Mouse (Mus musculus): Measurements from ENCODE around the gene Rarg. TPM values are rescaled to one million over a fixed set of nuclear protein-coding genes. Genes with fewer than 3 reads are reported as not detected.

Gene Rarg
- polyA plus RNA-seq, 1 experiment: 0.09 TPM

GRCm38 (mm10) chr15:102279783-102280520 lies 22.6 kb upstream of the Rarg start:
- peaks cover 52% of the 10 kb centered on the region for H3K4me1 ChIP-seq (ENCODE audit: control insufficient read depth)
- TF ChIP-seq GATA1 (IDR thresholded peaks at IDR 0.05; ENCODE audit: low read length) (no peak), TAL1 (IDR thresholded peaks at IDR 0.05; ENCODE audit: low read length) (no peak)

DNA sequence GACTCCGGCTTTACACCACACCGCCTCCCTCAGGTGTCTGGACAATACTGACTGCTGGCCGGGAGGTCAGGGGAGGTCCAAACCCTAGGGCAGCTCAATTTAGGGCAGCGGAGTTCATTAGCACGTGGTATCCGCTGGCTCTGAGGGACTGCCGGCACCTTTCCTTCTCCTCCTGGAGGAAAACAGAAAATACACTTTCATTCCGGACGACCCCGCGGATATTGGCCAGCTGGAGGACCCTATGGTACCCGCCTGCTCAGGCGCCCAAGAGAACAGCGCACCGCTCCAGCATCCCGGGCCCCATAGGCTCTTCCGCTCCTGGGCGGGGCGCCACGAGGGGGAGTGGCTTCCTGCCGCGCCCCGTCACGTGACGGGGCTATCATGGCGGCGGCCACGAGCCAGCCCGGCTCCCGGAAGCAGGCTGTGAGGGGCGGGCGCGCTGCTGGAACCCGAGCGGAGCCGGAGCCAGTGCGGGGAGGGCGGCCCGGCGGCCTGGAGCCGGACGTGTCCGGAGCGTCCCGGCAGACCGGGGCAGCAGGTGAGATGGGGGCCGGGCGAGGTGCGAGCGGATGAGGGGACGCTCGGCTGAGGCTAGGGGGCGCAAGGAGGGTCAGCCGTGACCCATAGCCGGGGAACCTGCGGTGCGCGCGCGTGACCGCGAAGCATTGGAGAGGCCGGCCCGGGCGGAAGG lies 21.9 kb upstream of the Rarg start, which contains the start of gene Mfsd5:
TSS of gene Mfsd5 (plus strand) at position 363 of the 691 bp plus-strand sequence.
- peaks cover 50% of the 10 kb centered on the region for H3K4me1 ChIP-seq (ENCODE audit: control insufficient read depth)

More at GRCm38 (mm10) chr15:102279783-102280520, 22.6 kb upstream of the Rarg start:
- peaks cover 24% of the 10 kb centered on the region for H3K36me3 ChIP-seq (ENCODE audit: control insufficient read depth)
- H3K4me3 ChIP-seq (replicated peaks): peak overlapping the region; percentile 82
- H3K9me3 ChIP-seq (ENCODE audit: control insufficient read depth, low read length): no peaks in the 10 kb centered on the region
- no peaks in the 10 kb centered on the region for H3K27me3 ChIP-seq (ENCODE audit: control insufficient read depth)

DNA sequence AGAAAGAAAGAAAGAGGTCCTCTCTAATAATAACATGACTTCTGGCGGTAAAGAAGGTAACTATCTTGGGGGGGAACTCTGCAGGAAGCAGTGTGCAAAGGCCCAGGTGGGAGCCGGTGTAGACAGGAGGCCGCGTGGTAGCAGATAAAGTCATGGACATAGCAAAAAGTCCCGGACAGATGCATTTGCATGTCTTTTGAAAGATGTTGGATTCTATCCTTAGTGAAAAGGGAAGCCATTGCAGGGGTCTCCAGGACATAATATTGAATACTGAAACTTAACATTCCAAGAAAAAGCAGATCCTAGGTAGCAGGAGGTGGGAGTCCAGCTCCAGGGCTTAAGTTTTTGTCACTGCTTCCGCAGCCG lies 21.4 kb upstream of the Rarg start:
- peaks cover 24% of the 10 kb centered on the region for H3K36me3 ChIP-seq (ENCODE audit: control insufficient read depth)
- peaks cover 46% of the 10 kb centered on the region for H3K4me1 ChIP-seq (ENCODE audit: control insufficient read depth)
- TF ChIP-seq TAL1 (IDR thresholded peaks at IDR 0.05; ENCODE audit: low read length): no peak
- TF ChIP-seq GATA1 (IDR thresholded peaks at IDR 0.05; ENCODE audit: low read length): no peak
- H3K27me3 ChIP-seq (ENCODE audit: control insufficient read depth): peaks cover 3% of the 10 kb centered on the region
- peak overlapping the region; percentile 82 for H3K4me3 ChIP-seq (replicated peaks)
- no peaks in the 10 kb centered on the region for H3K9me3 ChIP-seq (ENCODE audit: control insufficient read depth, low read length)

More for the DNA sequence above, 21.9 kb upstream of the Rarg start, which contains the start of gene Mfsd5:
- TF ChIP-seq TAL1 (IDR thresholded peaks at IDR 0.05; ENCODE audit: low read length): no peak
- no peak for TF ChIP-seq GATA1 (IDR thresholded peaks at IDR 0.05; ENCODE audit: low read length)
- Histone ChIP-seq H3K4me3 (replicated peaks) (peak within 1 kb of the TSS; percentile 82), H3K36me3 (ENCODE audit: control insufficient read depth) (peaks cover 24% of the 10 kb centered on the region), H3K9me3 (ENCODE audit: control insufficient read depth, low read length) (no peaks in the 10 kb centered on the region), H3K27me3 (ENCODE audit: control insufficient read depth) (peaks cover under 1% of the 10 kb centered on the region; the same call in 1 of the 2 replicates)

DNA sequence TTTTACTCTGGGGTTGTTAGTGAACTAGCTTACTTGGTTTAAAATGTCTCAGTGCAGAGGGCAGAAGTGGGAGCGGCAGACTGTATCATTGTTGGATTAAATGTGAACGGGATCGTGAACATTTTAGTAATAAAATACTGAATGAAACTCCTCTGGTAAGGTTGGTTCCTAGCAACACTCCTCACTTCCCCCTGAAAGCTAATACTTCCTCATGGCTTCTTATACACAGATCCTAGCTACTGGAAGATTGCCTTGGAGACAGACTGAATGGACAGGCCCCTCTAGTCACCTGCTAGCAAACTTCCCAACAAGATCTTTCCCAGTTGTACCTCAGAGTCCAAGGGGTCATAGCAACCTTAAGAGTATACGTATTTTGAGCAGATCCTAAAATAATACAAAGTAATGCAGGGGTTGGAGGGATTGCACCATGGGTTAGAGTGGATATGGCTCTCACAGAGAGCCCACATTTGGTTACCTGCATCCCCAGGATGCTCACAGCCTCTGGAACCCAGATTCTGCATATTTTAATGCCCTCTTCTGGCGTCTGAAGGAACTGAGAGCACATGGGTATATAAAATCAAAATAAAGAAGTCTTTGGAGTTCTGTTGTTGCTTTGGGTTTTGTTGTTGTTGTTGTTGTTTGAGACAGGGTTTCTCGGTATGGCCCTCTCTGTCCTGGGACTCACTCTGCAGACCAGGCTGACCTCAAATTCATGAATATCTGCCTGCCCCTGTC lies 16.8 kb upstream of the Rarg start:
- H3K9me3 ChIP-seq (ENCODE audit: control insufficient read depth, low read length): no peaks in the 10 kb centered on the region
- H3K27me3 ChIP-seq (ENCODE audit: control insufficient read depth): peaks cover 40% of the 10 kb centered on the region
- H3K36me3 ChIP-seq (ENCODE audit: control insufficient read depth): no peaks in the 10 kb centered on the region
- TF ChIP-seq GATA1 (IDR thresholded peaks at IDR 0.05; ENCODE audit: low read length): no peak
- no peak for TF ChIP-seq TAL1 (IDR thresholded peaks at IDR 0.05; ENCODE audit: low read length)
- peaks cover 9% of the 10 kb centered on the region for H3K4me1 ChIP-seq (ENCODE audit: control insufficient read depth)
- no peak overlapping the region for H3K4me3 ChIP-seq (replicated peaks)

DNA sequence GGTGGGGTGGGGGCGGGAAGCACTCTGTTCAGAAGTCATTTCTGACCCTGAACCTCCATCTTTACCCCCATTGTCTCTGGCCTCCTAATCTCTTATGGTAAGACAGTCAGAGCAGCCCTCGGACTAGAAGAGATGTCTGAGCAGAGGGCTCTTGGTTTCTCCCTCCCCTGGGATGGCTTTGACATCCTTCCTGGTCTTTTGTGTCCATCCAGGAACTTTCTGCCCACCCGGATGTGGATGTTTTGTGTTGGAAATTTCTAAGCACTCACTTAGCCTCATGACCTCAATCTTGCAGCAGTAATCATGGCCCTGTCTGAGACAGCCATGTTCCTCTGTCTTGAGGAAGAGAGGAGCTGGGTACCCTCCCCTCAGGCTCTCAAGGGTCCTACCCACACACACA lies 14.1 kb upstream of the Rarg start:
- Histone ChIP-seq H3K36me3 (ENCODE audit: control insufficient read depth) (no peaks in the 10 kb centered on the region), H3K9me3 (ENCODE audit: control insufficient read depth, low read length) (no peaks in the 10 kb centered on the region), H3K27me3 (ENCODE audit: control insufficient read depth) (peaks cover 44% of the 10 kb centered on the region), H3K4me3 (replicated peaks) (no peak overlapping the region), H3K4me1 (ENCODE audit: control insufficient read depth) (peaks cover 2% of the 10 kb centered on the region; the same call in 1 of the 2 replicates)
- TF ChIP-seq GATA1 (IDR thresholded peaks at IDR 0.05; ENCODE audit: low read length) (no peak), TAL1 (IDR thresholded peaks at IDR 0.05; ENCODE audit: low read length) (no peak)

GRCm38 (mm10) chr15:102270274-102270960 lies 13.1 kb upstream of the Rarg start, which contains the start of gene Gm9918:
Gm9918 (plus strand) TSS chr15:102270563.
- Histone ChIP-seq H3K27me3 (ENCODE audit: control insufficient read depth) (peaks cover 46% of the 10 kb centered on the region), H3K4me1 (ENCODE audit: control insufficient read depth) (peaks cover 2% of the 10 kb centered on the region; the same call in 1 of the 2 replicates), H3K36me3 (ENCODE audit: control insufficient read depth) (no peaks in the 10 kb centered on the region), H3K9me3 (ENCODE audit: control insufficient read depth, low read length) (no peaks in the 10 kb centered on the region), H3K4me3 (replicated peaks) (no peak within 1 kb of the TSS)
- TF ChIP-seq TAL1 (IDR thresholded peaks at IDR 0.05; ENCODE audit: low read length): no peak
- TF ChIP-seq GATA1 (IDR thresholded peaks at IDR 0.05; ENCODE audit: low read length): no peak

- no peaks in the 10 kb centered on the region for H3K9me3 ChIP-seq (ENCODE audit: control insufficient read depth, low read length)
- H3K4me1 ChIP-seq (ENCODE audit: control insufficient read depth): peaks cover under 1% of the 10 kb centered on the region; the same call in 1 of the 2 replicates
- H3K4me3 ChIP-seq (replicated peaks): no peak overlapping the region
- no peak for TF ChIP-seq TAL1 (IDR thresholded peaks at IDR 0.05; ENCODE audit: low read length)
- no peak for TF ChIP-seq GATA1 (IDR thresholded peaks at IDR 0.05; ENCODE audit: low read length)
- H3K36me3 ChIP-seq (ENCODE audit: control insufficient read depth): no peaks in the 10 kb centered on the region
- H3K27me3 ChIP-seq (ENCODE audit: control insufficient read depth): peaks cover 37% of the 10 kb centered on the region
Measured at GRCm38 (mm10) chr15:102265548-102265947, 8.2 kb upstream of the Rarg start.

DNA sequence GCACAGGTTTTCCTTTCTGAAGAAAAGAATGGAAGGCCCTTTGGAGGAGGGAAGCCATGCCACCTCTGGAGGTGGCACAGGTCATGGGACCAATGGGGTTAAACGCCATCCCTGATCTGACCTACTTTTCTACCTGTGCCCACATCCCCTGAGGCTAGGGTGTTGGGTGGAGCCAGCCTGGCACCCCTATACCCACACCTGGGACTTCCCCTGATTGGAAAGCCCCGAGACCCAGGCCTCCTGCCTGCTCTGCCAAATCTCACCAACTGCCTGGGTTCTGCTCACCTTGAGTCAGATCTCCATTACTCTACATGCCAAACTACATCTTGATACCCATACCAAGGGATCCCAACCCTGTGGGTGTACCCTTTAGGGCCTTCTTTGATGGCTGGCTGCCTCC lies 5.7 kb upstream of the Rarg start:
- TF ChIP-seq GATA1 (IDR thresholded peaks at IDR 0.05; ENCODE audit: low read length): no peak
- no peak for TF ChIP-seq TAL1 (IDR thresholded peaks at IDR 0.05; ENCODE audit: low read length)
- no peaks in the 10 kb centered on the region; the same call in 1 of the 2 replicates for H3K9me3 ChIP-seq (ENCODE audit: control insufficient read depth, low read length)
- no peak overlapping the region for H3K4me3 ChIP-seq (replicated peaks)
- H3K27me3 ChIP-seq (ENCODE audit: control insufficient read depth): peaks cover 47% of the 10 kb centered on the region
- H3K36me3 ChIP-seq (ENCODE audit: control insufficient read depth): no peaks in the 10 kb centered on the region
- H3K4me1 ChIP-seq (ENCODE audit: control insufficient read depth): 0 out of 2 replicates have a peak, but pooled peaks cover 1% of the 10 kb centered on the region

Data from erythroblast, embryonic 14.5 days (primary cell).